In the genomic region with DNA sequence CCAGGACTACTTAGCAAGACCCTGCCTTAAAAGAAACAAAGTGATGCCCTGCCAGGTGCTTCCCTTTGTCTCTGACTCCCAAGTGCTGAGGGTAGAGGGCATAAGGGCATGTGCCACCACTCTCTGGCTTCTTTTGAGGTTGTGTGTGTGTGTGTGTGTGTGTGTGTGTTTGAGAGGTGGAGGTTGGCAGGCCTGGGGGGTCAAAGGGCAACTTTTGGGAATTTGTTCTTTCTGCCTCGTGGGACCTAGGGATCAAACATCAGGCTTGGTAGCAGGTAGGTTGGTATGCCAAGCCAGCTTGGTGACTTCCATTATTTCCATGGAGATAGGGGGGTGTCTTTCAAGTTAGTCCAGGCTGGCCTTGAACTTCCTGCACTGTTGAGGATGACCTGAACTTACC, we compare ENCODE assay signal across 19 mouse cellular contexts. TPM values are rescaled to one million over a fixed set of nuclear protein-coding genes. Genes with fewer than 3 reads are reported as not detected.
A peak's percentile ranks its signal among the peaks of the same experiment; 100 is the strongest.
DNase-seq lines count a peak whose midpoint lies in the region; ATAC-seq lines count a peak whose summit lies in the region.
"Had no signal": no experiment of that assay in that cellular context is flagged by ENCODE, and none has a peak within 500 bp of the region (broad histone marks: within the 10 kb centered on the region; RNA-seq: fewer than 3 reads in every experiment).

No protein-coding gene starts in this region.

- no peak overlapping the region for H3K4me3 ChIP-seq in liver, embryonic 13.5 days (replicated peaks)
- H3K4me3 ChIP-seq: embryonic facial prominence, embryonic 12.5 days; forebrain, embryonic 15.5 days; heart, embryonic 10.5 days had no signal

- H3K27me3 ChIP-seq in liver, embryonic 13.5 days = no peaks in the 10 kb centered on the region
- H3K27me3 ChIP-seq: embryonic facial prominence, embryonic 12.5 days; forebrain, embryonic 15.5 days; Patski had no signal

- no peak overlapping the region for H3K4me2 ChIP-seq in liver, embryonic 13.5 days
- H3K4me2 ChIP-seq: embryonic facial prominence, embryonic 12.5 days; forebrain, embryonic 15.5 days had no signal

- no peaks in the 10 kb centered on the region for H3K9me3 ChIP-seq in liver, embryonic 13.5 days (replicated peaks)
- H3K9me3 ChIP-seq: embryonic facial prominence, embryonic 12.5 days; forebrain, embryonic 15.5 days; heart, embryonic 10.5 days had no signal

- ATAC-seq in liver, embryonic 13.5 days (ENCODE audit: low read depth) = no peak
- ATAC-seq: activated CD4-positive, CD25-positive, alpha-beta regulatory T cell, adult 4 months; forebrain, embryonic 15.5 days; Patski had no signal

- DNase-seq in kidney, adult 18-20 months = peak; percentile 42
- DNase-seq in kidney, postnatal 4 days = no peak
- peak; percentile 65 to 80 for DNase-seq in kidney, postnatal 25 days
- DNase-seq in kidney, postnatal 14 days = no peak
- no peak for DNase-seq in liver, embryonic 13.5 days
- DNase-seq in frontal cortex, postnatal 36 days (ENCODE audit: low spot score in 2 of 2) = no peak
- DNase-seq: adrenal gland, postnatal 14 days; cerebellum, adult 11-12 months; cerebellum, adult 9-10 months; cerebellum, postnatal 25 days; gastrocnemius, postnatal 10 days; heart, adult 18-20 months; heart, postnatal 10 days; heart, postnatal 4 days had no signal

- no peak overlapping the region for H3K9ac ChIP-seq in liver, embryonic 13.5 days
- H3K9ac ChIP-seq: embryonic facial prominence, embryonic 12.5 days; forebrain, embryonic 15.5 days had no signal

- peaks cover 60% of the 10 kb centered on the region for H3K4me1 ChIP-seq in liver, embryonic 13.5 days (replicated peaks)

- peak overlapping the region; percentile 11; the same call in 1 of the 2 replicates for H3K27ac ChIP-seq in liver, embryonic 13.5 days
- H3K27ac ChIP-seq: embryonic facial prominence, embryonic 12.5 days; forebrain, embryonic 15.5 days; heart, embryonic 10.5 days had no signal

- WGBS in liver, embryonic 13.5 days (ENCODE audit: insufficient replicate concordance) = 33% methylated on average over 1 of the region's 1 CpGs

- H3K36me3 ChIP-seq in liver, embryonic 13.5 days = no peaks in the 10 kb centered on the region
- H3K36me3 ChIP-seq: embryonic facial prominence, embryonic 12.5 days; forebrain, embryonic 15.5 days; heart, embryonic 10.5 days had no signal

RNA-seq across cellular contexts. Expression of a gene that starts 7.8 kb away (rescaled TPM):
- 16.0 and 17.6 TPM in 2 replicates for polyA plus RNA-seq in liver, embryonic 13.5 days (2015; fragmentation: Nextera tagmentation; extraction: Ambion mirVana)

RNA-seq across cellular contexts. Expression of a gene that starts 43.0 kb away (rescaled TPM):
- polyA plus RNA-seq in liver, embryonic 13.5 days (2015; fragmentation: Nextera tagmentation; extraction: Ambion mirVana) = 23.9 and 25.5 TPM in 2 replicates

RNA-seq across cellular contexts. Expression of a gene that starts 43.0 kb away (rescaled TPM):
- polyA plus RNA-seq in liver, embryonic 13.5 days (2015; fragmentation: Nextera tagmentation; extraction: Ambion mirVana) = 2.0 and 2.4 TPM in 2 replicates

Comparison
In these comparisons a context has a peak if more than half of its experiments do, and no peak if none do; other contexts are left out.
1. DNase-seq: peak in kidney, adult 18-20 months (single experiment) and kidney, postnatal 25 days (2 of 2); none in kidney, postnatal 4 days (0 of 2), kidney, postnatal 14 days (single experiment), liver, embryonic 13.5 days (single experiment) and frontal cortex, postnatal 36 days (0 of 2).